Mouse (Mus musculus) bone marrow macrophage, adult 2 months (primary cell): ENCODE data around the gene Pitpnm3.

ENCODE experiments used
- CTCF ChIP-seq: IDR thresholded peaks from 2 replicates; pipeline ENCODE4 v1.5.1; 2012; ENCODE audit warnings: low read depth, mild to moderate bottlenecking, low read length, moderate library complexity
- POLR2A ChIP-seq: IDR thresholded peaks from 2 replicates; pipeline ENCODE4 v1.6.1; 2012; ENCODE audit warnings: mild to moderate bottlenecking, low read depth, low read length, borderline replicate concordance

- TF ChIP-seq CTCF (no peak), POLR2A (no peak)
Measured at GRCm38 (mm10) chr11:72011955-72012354, 123.6 kb downstream of the Pitpnm3 start.
